Mouse (Mus musculus) lung, embryonic 14.5 days (tissue): ENCODE measurements around the gene Drg1. TPM values are rescaled to one million over a fixed set of nuclear protein-coding genes. Genes with fewer than 3 reads are reported as not detected.

Experiments
- ATAC-seq: fragments of 200-750 bp; cut with Nextera tagmentation; 2 replicates; pipeline ENCODE4 v1.8.0; 2017; ENCODE audit warnings: mild to moderate bottlenecking, moderate TSS enrichment, moderate library complexity; ENCODE audit not compliant: insufficient read depth
- DNase-seq: peaks from one replicate; pipeline ENCODE4 v3.0.0-alpha.2; 2015
- H3K27ac ChIP-seq: fragments of 300-500 bp; sonication (generic); 2 replicates; pipeline ENCODE4 v1.5.1; 2014; ENCODE audit warnings: low read depth, mild to moderate bottlenecking, moderate library complexity
- H3K27me3 ChIP-seq: fragments of 300-500 bp; sonication (generic); 2 replicates; pipeline ENCODE4 v1.6.1; 2014; ENCODE audit warnings: low read length, control low read depth; ENCODE audit not compliant: insufficient read depth
- H3K36me3 ChIP-seq: fragments of 300-500 bp; sonication (generic); 2 replicates; pipeline ENCODE4 v1.6.1; 2014; ENCODE audit warnings: control low read depth; ENCODE audit not compliant: insufficient read depth
- H3K4me1 ChIP-seq: fragments of 300-500 bp; sonication (generic); 2 replicates; pipeline ENCODE4 v1.6.1; 2014; ENCODE audit warnings: antibody characterized with exemption, control low read depth; ENCODE audit not compliant: insufficient read depth
- H3K4me2 ChIP-seq: fragments of 300-500 bp; sonication (generic); 2 replicates; pipeline ENCODE4 v1.6.1; 2014; ENCODE audit warnings: mild to moderate bottlenecking
- H3K4me3 ChIP-seq: fragments of 300-500 bp; sonication (generic); 2 replicates; pipeline ENCODE4 v1.5.1; 2014; ENCODE audit warnings: low read depth, low read length
- H3K9ac ChIP-seq: fragments of 300-500 bp; sonication (generic); 2 replicates; pipeline ENCODE4 v1.6.1; 2014
- H3K9me3 ChIP-seq: fragments of 300-500 bp; sonication (generic); 2 replicates; pipeline ENCODE4 v1.6.1; 2016; ENCODE audit warnings: low read depth, low read length, control low read depth
- CTCF ChIP-seq: IDR thresholded peaks from 2 replicates; pipeline ENCODE4 v1.5.1; 2016; ENCODE audit warnings: antibody characterized with exemption, low read depth
- WGBS: fragments of 180-500 bp; shearing (Covaris S2); extraction: QIAGEN DNeasy Blood & Tissue Kit; methylation state at CpG from one replicate; pipeline ENCODE4 v1.1.7; 2014; 5-methylcytosine and 5-hydroxymethylcytosine counted together
- polyA plus RNA-seq: library from polyadenylated mRNA; unstranded; fragments of >200 nt; fragmentation: Nextera tagmentation; extraction: Ambion mirVana; gene quantifications from 2 replicates; pipeline ENCODE4 v1.2.1, GENCODE M21; 2014

The Drg1 gene
- polyA plus RNA-seq, 1 experiment from 2014 or later: 237 TPM

- DNase-seq: no peak
- Histone ChIP-seq H3K9me3 (no peaks in the 10 kb centered on the region), H3K9ac (no peak overlapping the region), H3K4me2 (no peak overlapping the region), H3K27ac (no peak overlapping the region), H3K4me1 (peaks cover 2% of the 10 kb centered on the region; the same call in 1 of the 2 replicates), H3K4me3 (no peak overlapping the region), H3K36me3 (no peaks in the 10 kb centered on the region), H3K27me3 (no peaks in the 10 kb centered on the region)
- no peak for ATAC-seq
- WGBS: 80% methylated on average over 6 of the region's 6 CpGs
- TF ChIP-seq CTCF: no peak
Observed at GRCm38 (mm10) chr11:3282887-3283286, 16.7 kb upstream of the Drg1 start.

GRCm38 (mm10) chr11:3279729-3280128, 13.5 kb upstream of the Drg1 start:
- WGBS: 67% methylated on average over 2 of the region's 2 CpGs
- Histone ChIP-seq H3K4me1 (no peaks in the 10 kb centered on the region), H3K36me3 (no peaks in the 10 kb centered on the region), H3K4me2 (no peak overlapping the region), H3K9ac (no peak overlapping the region), H3K27ac (no peak overlapping the region), H3K4me3 (no peak overlapping the region), H3K9me3 (no peaks in the 10 kb centered on the region), H3K27me3 (no peaks in the 10 kb centered on the region)
- DNase-seq (no peak), ATAC-seq (no peak)
- no peak for TF ChIP-seq CTCF

GRCm38 (mm10) chr11:3278351-3278750, 12.1 kb upstream of the Drg1 start:
- Histone ChIP-seq H3K4me2 (no peak overlapping the region), H3K4me1 (no peaks in the 10 kb centered on the region), H3K9me3 (no peaks in the 10 kb centered on the region), H3K27ac (no peak overlapping the region), H3K4me3 (no peak overlapping the region), H3K36me3 (no peaks in the 10 kb centered on the region), H3K27me3 (no peaks in the 10 kb centered on the region), H3K9ac (no peak overlapping the region)
- TF ChIP-seq CTCF: no peak
- DNase-seq (no peak), ATAC-seq (no peak)
- WGBS: 46% methylated on average over 5 of the region's 5 CpGs

DNA sequence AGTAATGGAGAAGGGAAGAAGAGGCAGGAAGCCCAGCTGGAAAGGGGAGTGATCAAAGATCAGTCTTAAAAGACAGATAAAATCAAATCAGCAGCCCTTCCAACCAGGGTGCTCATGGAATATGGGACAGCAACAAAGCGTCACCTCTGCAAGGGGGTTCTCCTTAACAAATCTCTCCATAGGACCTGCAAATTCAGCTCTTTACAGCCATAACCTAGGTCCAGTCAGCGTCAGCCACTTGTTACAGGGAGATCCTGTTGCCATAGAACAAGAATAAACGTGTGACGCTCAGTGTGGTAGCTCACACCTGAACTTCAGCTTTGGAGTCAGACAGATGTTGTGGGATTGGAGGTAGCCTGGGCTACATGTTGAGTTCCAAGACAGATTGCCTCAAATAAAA, 3.0 kb upstream of the Drg1 start:
- DNase-seq (no peak), ATAC-seq (no peak)

DNA sequence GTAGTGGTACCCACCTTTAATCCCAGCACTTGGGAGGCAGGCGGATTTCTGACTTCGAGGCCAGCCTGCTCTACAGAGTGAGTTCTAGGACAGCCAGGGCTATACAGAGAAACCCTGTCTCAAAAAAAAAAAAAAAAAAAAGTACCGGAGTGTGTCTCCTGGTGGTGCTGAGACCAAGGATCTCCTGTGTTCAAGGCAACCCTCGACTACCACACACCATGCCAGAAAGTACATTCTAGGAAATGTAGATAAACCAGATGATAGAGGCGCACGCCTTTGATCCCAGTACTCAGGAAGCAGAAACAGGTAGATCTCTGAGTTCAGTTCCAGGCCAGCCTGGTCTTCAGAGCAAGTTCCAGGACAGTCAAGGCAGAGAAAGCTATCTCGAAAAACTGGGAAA, 918 bp upstream of the Drg1 start:
- no peak for DNase-seq
- no peaks in the 10 kb centered on the region for H3K4me1 ChIP-seq
- WGBS: 48% methylated on average over 7 of the region's 7 CpGs

More for the DNA sequence above, 3.0 kb upstream of the Drg1 start:
- no peak overlapping the region for H3K4me3 ChIP-seq
- H3K4me1 ChIP-seq: no peaks in the 10 kb centered on the region
- TF ChIP-seq CTCF: no peak
- no peaks in the 10 kb centered on the region for H3K27me3 ChIP-seq
- 23% methylated on average over 4 of the region's 4 CpGs for WGBS
- no peaks in the 10 kb centered on the region for H3K9me3 ChIP-seq
- H3K4me2 ChIP-seq: no peak overlapping the region
- no peak overlapping the region for H3K9ac ChIP-seq
- no peak overlapping the region for H3K27ac ChIP-seq
- H3K36me3 ChIP-seq: peaks cover 3% of the 10 kb centered on the region; the same call in 1 of the 2 replicates

GRCm38 (mm10) chr11:3265291-3266078, 730 bp downstream of the Drg1 start:
- Histone ChIP-seq H3K4me3 (peak overlapping the region; percentile 64), H3K27ac (peak overlapping the region; percentile 88), H3K4me2 (peak overlapping the region; percentile 76), H3K9me3 (no peaks in the 10 kb centered on the region), H3K4me1 (no peaks in the 10 kb centered on the region), H3K9ac (peak overlapping the region; percentile 87), H3K27me3 (no peaks in the 10 kb centered on the region), H3K36me3 (peaks cover 39% of the 10 kb centered on the region)
- TF ChIP-seq CTCF: no peak
- peak; percentile 65 for DNase-seq
- 1% methylated on average over 26 of the region's 26 CpGs for WGBS
- peak; percentile 4 for ATAC-seq

More for the DNA sequence above, 918 bp upstream of the Drg1 start:
- Histone ChIP-seq H3K36me3 (peaks cover 23% of the 10 kb centered on the region; the same call in 1 of the 2 replicates), H3K27me3 (no peaks in the 10 kb centered on the region), H3K4me2 (peak overlapping the region; percentile 76), H3K27ac (no peak overlapping the region), H3K9ac (peak overlapping the region; percentile 87), H3K9me3 (no peaks in the 10 kb centered on the region), H3K4me3 (peak overlapping the region; percentile 64)
- no peak for TF ChIP-seq CTCF
- ATAC-seq: no peak

GRCm38 (mm10) chr11:3259537-3259936, 6.7 kb downstream of the Drg1 start:
- Histone ChIP-seq H3K27ac (no peak overlapping the region), H3K9ac (no peak overlapping the region), H3K9me3 (no peaks in the 10 kb centered on the region), H3K4me2 (no peak overlapping the region), H3K36me3 (peaks cover 93% of the 10 kb centered on the region), H3K4me1 (no peaks in the 10 kb centered on the region), H3K4me3 (no peak overlapping the region), H3K27me3 (no peaks in the 10 kb centered on the region)
- TF ChIP-seq CTCF: no peak
- 86% methylated on average over 1 of the region's 1 CpGs for WGBS
- no peak for DNase-seq
- no peak for ATAC-seq
